ENCODE assay signal across 1 mouse cellular context in the genomic region with DNA sequence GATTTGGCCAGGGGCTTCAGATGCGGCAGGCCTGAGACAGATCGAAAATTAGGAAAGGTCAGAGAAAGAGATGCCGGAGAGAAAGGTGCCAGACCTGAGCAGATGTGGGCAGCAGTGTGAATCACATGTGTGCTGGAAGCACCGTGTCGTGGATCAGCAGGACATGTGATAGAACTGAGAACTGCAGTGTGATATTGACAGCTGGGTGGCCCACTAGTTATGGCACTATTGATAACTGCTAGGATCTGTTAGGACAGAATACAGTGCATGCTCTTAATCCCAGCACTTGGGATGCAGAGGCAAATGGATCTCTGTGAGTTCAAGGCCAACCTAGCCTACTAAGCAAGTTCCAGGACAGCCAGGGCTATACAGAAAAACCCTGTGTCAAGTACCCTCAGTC.
TF ChIP-seq lines count a peak whose summit lies in the region.

No protein-coding gene starts in this region.

TF ChIP-seq in CH12.LX, 34 proteins besides CTCF, POLR2A, EP300 and RAD21 (continued from another document):
- no peak for TF ChIP-seq POLR2AphosphoS2 (IDR thresholded peaks at IDR 0.05; ENCODE audit: low read depth, low read length)
- TF ChIP-seq UBTF (IDR thresholded peaks at IDR 0.05; ENCODE audit: low read depth, low read length), result no peak
- TF ChIP-seq USF1 (IDR thresholded peaks at IDR 0.05; ENCODE audit: low read depth, low read length), result no peak
- TF ChIP-seq NRF1 (IDR thresholded peaks at IDR 0.05; ENCODE audit: low read depth, low read length), result no peak
- no peak for TF ChIP-seq JUND (conservative IDR thresholded peaks at IDR 0.05; ENCODE audit: low read depth, low read length)
- no peak for TF ChIP-seq ELF1 (IDR thresholded peaks at IDR 0.05; ENCODE audit: low read depth, low read length)
- TF ChIP-seq BHLHE40 (IDR thresholded peaks at IDR 0.05; ENCODE audit: low read depth, low read length), result no peak
